Mouse (Mus musculus): Measurements from ENCODE around the gene Pex14.
A peak's percentile ranks its signal among the peaks of the same experiment; 100 is the strongest.
"Not testable (repeated sequence)": the region's sequence is repeated elsewhere in the genome, so short reads cannot be mapped to it uniquely, and the experiment has no call there.

Pex14 gene

GRCm38 (mm10) chr4:149103875-149104561 lies 4.3 kb upstream of the Pex14 start, which contains the start of gene Dffa:
Gene Dffa, plus strand, starts transcription at chr4:149104146.
- peak; percentile 95 to 98 for DNase-seq (ENCODE audit: low spot score in 2 of 2)

- DNase-seq (ENCODE audit: low spot score in 2 of 2), result no peak
Observed at GRCm38 (mm10) chr4:149101456-149101855, 1.8 kb upstream of the Pex14 start.

- DNase-seq (ENCODE audit: low spot score in 2 of 2), result not testable (repeated sequence)
Observed at GRCm38 (mm10) chr4:149100449-149100848, 773 bp upstream of the Pex14 start.

- no peak for DNase-seq (ENCODE audit: low spot score in 2 of 2)
Observed at GRCm38 (mm10) chr4:149098571-149098970, 1.1 kb downstream of the Pex14 start.

GRCm38 (mm10) chr4:149097956-149098355 lies 1.7 kb downstream of the Pex14 start:
- DNase-seq (ENCODE audit: low spot score in 2 of 2), result no peak

GRCm38 (mm10) chr4:149091364-149091763 lies 8.3 kb downstream of the Pex14 start:
- DNase-seq (ENCODE audit: low spot score in 2 of 2), result no peak

GRCm38 (mm10) chr4:149085381-149085780 lies 14.3 kb downstream of the Pex14 start:
- no peak for DNase-seq (ENCODE audit: low spot score in 2 of 2)

GRCm38 (mm10) chr4:149081528-149081927 lies 18.1 kb downstream of the Pex14 start:
- no peak for DNase-seq (ENCODE audit: low spot score in 2 of 2)

GRCm38 (mm10) chr4:149080111-149080510 lies 19.6 kb downstream of the Pex14 start:
- DNase-seq (ENCODE audit: low spot score in 2 of 2), result no peak

GRCm38 (mm10) chr4:149079629-149080028 lies 20.0 kb downstream of the Pex14 start:
- DNase-seq (ENCODE audit: low spot score in 2 of 2), result no peak

- DNase-seq (ENCODE audit: low spot score in 2 of 2), result no peak
Observed at GRCm38 (mm10) chr4:149078261-149078660, 21.4 kb downstream of the Pex14 start.

- peak; percentile 76 to 83 for DNase-seq (ENCODE audit: low spot score in 2 of 2)
Observed at GRCm38 (mm10) chr4:149075871-149076575, 23.7 kb downstream of the Pex14 start.

GRCm38 (mm10) chr4:149075073-149075472 lies 24.6 kb downstream of the Pex14 start:
- no peak for DNase-seq (ENCODE audit: low spot score in 2 of 2)

- no peak for DNase-seq (ENCODE audit: low spot score in 2 of 2)
Observed at GRCm38 (mm10) chr4:149066672-149067551, 32.8 kb downstream of the Pex14 start.

- no peak for DNase-seq (ENCODE audit: low spot score in 2 of 2)
Observed at GRCm38 (mm10) chr4:149064061-149064854, 35.4 kb downstream of the Pex14 start.

GRCm38 (mm10) chr4:149062406-149063318 lies 37.0 kb downstream of the Pex14 start:
- no peak for DNase-seq (ENCODE audit: low spot score in 2 of 2)

- no peak for DNase-seq (ENCODE audit: low spot score in 2 of 2)
Observed at GRCm38 (mm10) chr4:149061432-149061718, 38.3 kb downstream of the Pex14 start.

GRCm38 (mm10) chr4:149060621-149061431 lies 38.9 kb downstream of the Pex14 start:
- no peak for DNase-seq (ENCODE audit: low spot score in 2 of 2)

GRCm38 (mm10) chr4:149059713-149060112 lies 40.0 kb downstream of the Pex14 start:
- DNase-seq (ENCODE audit: low spot score in 2 of 2), result no peak

- DNase-seq (ENCODE audit: low spot score in 2 of 2), result no peak
Observed at GRCm38 (mm10) chr4:149058298-149058697, 41.4 kb downstream of the Pex14 start.

Data from right cerebral cortex, adult 2 months (tissue).